Mouse (Mus musculus) testis, postnatal 10 days (tissue): ENCODE results near the gene Gja5.
A peak's percentile ranks its signal among the peaks of the same experiment; 100 is the strongest.
"Not testable (repeated sequence)": the region's sequence is repeated elsewhere in the genome, so short reads cannot be mapped to it uniquely, and the experiment has no call there.

Experiments
- DNase-seq: peaks from one replicate; pipeline ENCODE4 v3.0.0; 2021; ENCODE audit warnings: low spot score

Gja5 gene

GRCm38 (mm10) chr3:97037119-97037518, 132.6 kb downstream of the Gja5 start:
- DNase-seq, result no peak

- no peak for DNase-seq
Observed at GRCm38 (mm10) chr3:97039721-97040120, 135.2 kb downstream of the Gja5 start.

- DNase-seq, result no peak
Observed at GRCm38 (mm10) chr3:97044188-97044587, 139.7 kb downstream of the Gja5 start.

GRCm38 (mm10) chr3:97047757-97048156, 143.3 kb downstream of the Gja5 start:
- no peak for DNase-seq

GRCm38 (mm10) chr3:97048360-97048759, 143.9 kb downstream of the Gja5 start:
- DNase-seq, result peak; percentile 47

- DNase-seq, result peak; percentile 51
Observed at GRCm38 (mm10) chr3:97051264-97051744, 146.8 kb downstream of the Gja5 start.

- no peak for DNase-seq
Observed at GRCm38 (mm10) chr3:97052069-97052799, 147.7 kb downstream of the Gja5 start.

- no peak for DNase-seq
Observed at GRCm38 (mm10) chr3:97058704-97059103, 154.2 kb downstream of the Gja5 start.

GRCm38 (mm10) chr3:97060119-97060518, 155.6 kb downstream of the Gja5 start:
- DNase-seq, result no peak

- DNase-seq, result no peak
Observed at GRCm38 (mm10) chr3:97062814-97063213, 158.3 kb downstream of the Gja5 start.

- no peak for DNase-seq
Observed at GRCm38 (mm10) chr3:97064046-97064445, 159.6 kb downstream of the Gja5 start.

GRCm38 (mm10) chr3:97069589-97069988, 165.1 kb downstream of the Gja5 start:
- not testable (repeated sequence) for DNase-seq

- not testable (repeated sequence) for DNase-seq
Observed at GRCm38 (mm10) chr3:97071916-97072315, 167.4 kb downstream of the Gja5 start.

GRCm38 (mm10) chr3:97072361-97072760, 167.9 kb downstream of the Gja5 start:
- not testable (repeated sequence) for DNase-seq

- DNase-seq, result not testable (repeated sequence)
Observed at GRCm38 (mm10) chr3:97075744-97076350, 171.4 kb downstream of the Gja5 start.

- no peak for DNase-seq
Observed at GRCm38 (mm10) chr3:97076412-97076811, 171.9 kb downstream of the Gja5 start.

GRCm38 (mm10) chr3:97078436-97078835, 173.9 kb downstream of the Gja5 start:
- no peak for DNase-seq

GRCm38 (mm10) chr3:97082156-97082555, 177.7 kb downstream of the Gja5 start:
- no peak for DNase-seq

- peak; percentile 63 for DNase-seq
Observed at GRCm38 (mm10) chr3:97087326-97087725, 182.8 kb downstream of the Gja5 start.

- DNase-seq, result not testable (repeated sequence)
Observed at GRCm38 (mm10) chr3:97088291-97088690, 183.8 kb downstream of the Gja5 start.

- DNase-seq, result not testable (repeated sequence)
Observed at GRCm38 (mm10) chr3:97091971-97092370, 187.5 kb downstream of the Gja5 start.

- DNase-seq, result not testable (repeated sequence)
Observed at GRCm38 (mm10) chr3:97096664-97097063, 192.2 kb downstream of the Gja5 start.
